Mouse (Mus musculus) stomach, postnatal 0 days (tissue): ENCODE measurements around the gene Rcan3. TPM values are rescaled to one million over a fixed set of nuclear protein-coding genes. Genes with fewer than 3 reads are reported as not detected.

Experiments used
- ATAC-seq: fragments of 200-750 bp; cut with Nextera tagmentation; 2 replicates; pipeline ENCODE4 v1.8.0; 2017; ENCODE audit not compliant: low FRiP score, low TSS enrichment
- DNase-seq: peaks from one replicate; pipeline ENCODE4 v3.0.0-alpha.2; 2016; ENCODE audit warnings: low spot score
- H3K27ac ChIP-seq: fragments of 300-500 bp; sonication (generic); replicated peaks from 2 replicates; pipeline ENCODE4 v1.5.1; 2014; ENCODE audit warnings: mild to moderate bottlenecking, control low read depth
- H3K27me3 ChIP-seq: fragments of 300-500 bp; sonication (generic); 2 replicates; pipeline ENCODE4 v1.6.1; 2014; ENCODE audit warnings: low read length; ENCODE audit not compliant: control insufficient read depth, insufficient read depth
- H3K36me3 ChIP-seq: fragments of 300-500 bp; sonication (generic); 2 replicates; pipeline ENCODE4 v1.6.1; 2014; ENCODE audit warnings: low read length, mixed read lengths; ENCODE audit not compliant: control insufficient read depth, insufficient read depth
- H3K4me1 ChIP-seq: fragments of 300-500 bp; sonication (generic); replicated peaks from 2 replicates; pipeline ENCODE4 v1.6.1; 2014; ENCODE audit warnings: antibody characterized with exemption; ENCODE audit not compliant: control insufficient read depth, insufficient read depth
- H3K4me2 ChIP-seq: fragments of 300-500 bp; sonication (generic); replicated peaks from 2 replicates; pipeline ENCODE4 v1.6.1; 2014; ENCODE audit warnings: low read depth, mild to moderate bottlenecking, control low read depth, moderate library complexity
- H3K4me3 ChIP-seq: fragments of 300-500 bp; sonication (generic); 2 replicates; pipeline ENCODE4 v1.5.1; 2014; ENCODE audit warnings: low read depth, low read length, control low read depth
- H3K9ac ChIP-seq: fragments of 300-500 bp; sonication (generic); 2 replicates; pipeline ENCODE4 v1.6.1; 2014; ENCODE audit warnings: mild to moderate bottlenecking, low read length, control low read depth, mixed read lengths
- H3K9me3 ChIP-seq: fragments of 300-500 bp; sonication (generic); 2 replicates; pipeline ENCODE4 v1.6.1; 2016; ENCODE audit warnings: low read length; ENCODE audit not compliant: control insufficient read depth
- CTCF ChIP-seq: IDR thresholded peaks from 2 replicates; pipeline ENCODE4 v1.5.1; 2016; ENCODE audit warnings: antibody characterized with exemption, low read depth, mild to moderate bottlenecking, moderate library complexity
- EP300 ChIP-seq: optimal IDR thresholded peaks from 2 replicates; pipeline ENCODE3; 2016; ENCODE audit warnings: antibody characterized with exemption
- WGBS: fragments of 180-500 bp; shearing (Covaris S2); extraction: QIAGEN DNeasy Blood & Tissue Kit; methylation state at CpG from one replicate; pipeline ENCODE4 v1.1.7; 2014; 5-methylcytosine and 5-hydroxymethylcytosine counted together
- polyA plus RNA-seq: library from polyadenylated mRNA; unstranded; fragments of >200 nt; fragmentation: Nextera tagmentation; extraction: Ambion mirVana; gene quantifications from 2 replicates; pipeline ENCODE4 v1.2.1, GENCODE M21; 2015

Rcan3 gene
- polyA plus RNA-seq, 1 experiment from 2014 or later, result 15.8 TPM

DNA sequence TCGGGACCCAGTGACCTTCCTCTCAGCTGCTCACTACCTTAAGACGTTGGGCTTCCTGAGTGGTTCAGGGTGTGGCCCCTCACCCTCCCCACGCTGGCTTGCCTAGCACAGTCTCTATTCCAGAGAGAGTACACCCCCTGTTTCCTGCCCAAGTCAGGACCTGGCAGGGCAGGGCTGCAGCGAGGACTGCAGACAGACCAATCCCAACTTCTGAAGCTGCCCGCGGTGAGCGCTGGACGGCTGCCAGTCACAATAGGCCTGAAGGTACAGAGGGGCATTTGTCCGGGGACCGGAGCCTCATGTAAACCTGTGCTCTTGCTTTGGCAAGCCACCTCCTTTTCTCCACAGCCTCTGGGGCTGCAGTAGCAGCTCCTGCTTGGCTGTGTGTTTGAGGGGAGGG, 48.0 kb downstream of the Rcan3 start:
- Histone ChIP-seq H3K36me3 (no peaks in the 10 kb centered on the region), H3K27me3 (no peaks in the 10 kb centered on the region), H3K4me3 (no peak overlapping the region), H3K4me1 (no peaks in the 10 kb centered on the region), H3K9ac (no peak overlapping the region; the same call in 1 of the 2 replicates), H3K27ac (no peak overlapping the region), H3K9me3 (no peaks in the 10 kb centered on the region), H3K4me2 (no peak overlapping the region)
- ATAC-seq (peak; percentile 63), DNase-seq (peak; percentile 81)
- 35% methylated on average over 10 of the region's 10 CpGs for WGBS
- TF ChIP-seq EP300 (no peak), CTCF (no peak)

DNA sequence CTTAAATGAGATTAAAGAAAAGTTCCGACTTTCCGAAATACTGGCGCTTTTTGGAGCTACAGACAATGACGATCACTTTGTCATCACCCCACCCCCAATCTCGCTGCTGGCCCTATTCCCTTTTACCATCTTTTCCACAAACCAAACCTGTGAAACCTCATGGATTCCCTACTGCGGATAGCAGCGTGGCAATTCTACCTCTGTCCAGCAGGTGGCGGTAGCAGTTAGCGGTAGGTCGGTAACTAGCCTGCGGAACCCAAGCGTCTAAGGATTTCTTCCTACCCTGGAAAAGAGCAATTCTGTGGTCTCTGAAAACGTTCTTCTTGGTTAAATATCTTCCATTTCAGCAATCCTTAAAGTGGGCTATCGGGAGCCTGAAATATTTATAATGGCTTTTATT, 51.3 kb downstream of the Rcan3 start:
- H3K4me2 ChIP-seq, result no peak overlapping the region

DNA sequence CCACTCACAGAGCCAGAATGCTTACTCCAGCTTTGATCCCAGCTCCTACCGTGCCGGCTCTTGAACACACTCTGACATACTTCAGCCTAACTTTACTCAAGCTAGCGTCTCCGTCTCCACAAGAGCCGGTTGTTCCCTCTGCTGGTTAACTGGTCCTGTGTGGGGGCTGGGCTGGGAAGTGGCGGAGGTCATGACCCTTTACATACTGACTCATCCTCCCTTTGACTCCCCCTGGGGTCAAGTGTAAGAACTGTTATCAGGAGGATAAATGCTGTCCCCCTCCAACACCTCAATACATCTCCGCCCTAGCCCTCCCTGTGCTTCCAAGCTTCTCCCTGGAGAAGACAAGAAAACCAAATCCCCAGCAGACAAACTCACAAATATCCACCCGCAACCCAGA, 52.3 kb downstream of the Rcan3 start:
- TF ChIP-seq EP300 (no peak), CTCF (no peak)
- no peak for ATAC-seq
- 53% methylated on average over 8 of the region's 8 CpGs for WGBS

More for the DNA sequence above, 51.3 kb downstream of the Rcan3 start:
- no peaks in the 10 kb centered on the region for H3K27me3 ChIP-seq
- ATAC-seq, result no peak
- no peak overlapping the region for H3K27ac ChIP-seq
- no peak for TF ChIP-seq EP300
- TF ChIP-seq CTCF, result peak; percentile 99
- DNase-seq, result peak; percentile 81
- no peak overlapping the region for H3K9ac ChIP-seq
- 4% methylated on average over 14 of the region's 14 CpGs for WGBS
- H3K4me1 ChIP-seq, result no peaks in the 10 kb centered on the region
- H3K36me3 ChIP-seq, result no peaks in the 10 kb centered on the region
- no peak overlapping the region for H3K4me3 ChIP-seq
- H3K9me3 ChIP-seq, result no peaks in the 10 kb centered on the region

DNA sequence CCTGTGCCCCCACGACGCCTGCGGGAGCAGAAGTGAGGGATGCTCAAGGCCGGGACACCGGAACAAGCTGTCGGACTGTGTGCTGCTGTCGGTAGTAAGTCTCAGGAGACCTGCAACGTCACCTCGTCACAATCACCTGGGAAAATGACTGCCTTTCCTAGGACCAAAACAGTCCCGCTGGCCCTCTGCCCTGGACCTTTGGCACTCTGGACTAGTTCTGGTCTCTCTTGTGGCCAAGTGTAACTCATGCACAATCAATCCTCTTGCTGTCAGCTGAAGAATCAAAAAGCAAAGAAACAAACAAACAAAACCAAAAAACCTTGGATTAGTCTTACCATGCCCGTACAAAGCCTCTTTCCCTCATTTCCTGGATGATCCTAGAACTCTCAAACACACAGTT, 56.4 kb downstream of the Rcan3 start:
- no peaks in the 10 kb centered on the region for H3K27me3 ChIP-seq
- no peaks in the 10 kb centered on the region for H3K4me1 ChIP-seq
- ATAC-seq, result no peak
- 76% methylated on average over 11 of the region's 11 CpGs for WGBS
- TF ChIP-seq EP300 (no peak), CTCF (no peak)
- no peak overlapping the region for H3K9ac ChIP-seq
- no peak for DNase-seq
- H3K27ac ChIP-seq, result no peak overlapping the region
- no peak overlapping the region for H3K4me3 ChIP-seq
- H3K9me3 ChIP-seq, result no peaks in the 10 kb centered on the region
- no peaks in the 10 kb centered on the region for H3K36me3 ChIP-seq
- H3K4me2 ChIP-seq, result no peak overlapping the region

More for the DNA sequence above, 52.3 kb downstream of the Rcan3 start:
- Histone ChIP-seq H3K9me3 (no peaks in the 10 kb centered on the region), H3K36me3 (no peaks in the 10 kb centered on the region), H3K27me3 (no peaks in the 10 kb centered on the region), H3K4me1 (no peaks in the 10 kb centered on the region), H3K4me2 (no peak overlapping the region), H3K9ac (no peak overlapping the region), H3K4me3 (no peak overlapping the region), H3K27ac (no peak overlapping the region)
- no peak for DNase-seq

- 70% methylated on average over 3 of the region's 3 CpGs for WGBS
These were observed 58.2 kb downstream of the Rcan3 start for GRCm38 (mm10) chr4:135375444-135375843.

GRCm38 (mm10) chr4:135373299-135373698, 60.4 kb downstream of the Rcan3 start:
- H3K27ac ChIP-seq, result no peak overlapping the region
- no peak for ATAC-seq
- no peak overlapping the region for H3K9ac ChIP-seq
- H3K36me3 ChIP-seq, result no peaks in the 10 kb centered on the region
- H3K4me2 ChIP-seq, result no peak overlapping the region
- WGBS, result 77% methylated on average over 5 of the region's 5 CpGs
- no peak overlapping the region for H3K4me3 ChIP-seq
- no peaks in the 10 kb centered on the region for H3K27me3 ChIP-seq
- no peaks in the 10 kb centered on the region for H3K4me1 ChIP-seq
- DNase-seq, result no peak
- H3K9me3 ChIP-seq, result no peaks in the 10 kb centered on the region
- TF ChIP-seq CTCF, result peak; percentile 47
- no peak for TF ChIP-seq EP300

More at GRCm38 (mm10) chr4:135375444-135375843, 58.2 kb downstream of the Rcan3 start:
- no peaks in the 10 kb centered on the region for H3K27me3 ChIP-seq
- no peak overlapping the region for H3K27ac ChIP-seq
- H3K4me3 ChIP-seq, result no peak overlapping the region
- DNase-seq (no peak), ATAC-seq (no peak)
- H3K9me3 ChIP-seq, result no peaks in the 10 kb centered on the region
- H3K36me3 ChIP-seq, result no peaks in the 10 kb centered on the region
- TF ChIP-seq EP300, result no peak
- peak; percentile 59 for TF ChIP-seq CTCF
- no peak overlapping the region for H3K4me2 ChIP-seq
- H3K9ac ChIP-seq, result no peak overlapping the region
- no peaks in the 10 kb centered on the region for H3K4me1 ChIP-seq
